Mouse (Mus musculus) liver, embryonic 11.5 days (tissue): Measurements from ENCODE around the gene Defb23. TPM values are rescaled to one million over a fixed set of nuclear protein-coding genes. Genes with fewer than 3 reads are reported as not detected.

Experiments
- ATAC-seq: fragments of 200-750 bp; cut with Nextera tagmentation; replicated peaks from 2 replicates; pipeline ENCODE4 v1.8.0; 2017; ENCODE audit warnings: moderate number of reproducible peaks, mild to moderate bottlenecking, moderate TSS enrichment, moderate library complexity; ENCODE audit not compliant: low FRiP score
- DNase-seq: peaks from one replicate; pipeline ENCODE4 v3.0.0-alpha.2; 2017; ENCODE audit warnings: low spot score
- H3K27ac ChIP-seq: fragments of 300-500 bp; sonication (generic); 2 replicates; pipeline ENCODE4 v1.5.1; 2014; ENCODE audit warnings: mild to moderate bottlenecking, low read depth, low read length, control low read depth
- H3K27me3 ChIP-seq: fragments of 300-500 bp; sonication (generic); replicated peaks from 2 replicates; pipeline ENCODE4 v1.6.1; 2014; ENCODE audit warnings: low read length, mixed read lengths; ENCODE audit not compliant: control insufficient read depth, insufficient read depth
- H3K36me3 ChIP-seq: fragments of 300-500 bp; sonication (generic); 2 replicates; pipeline ENCODE4 v1.6.1; 2014; ENCODE audit warnings: mild to moderate bottlenecking, low read length, moderate library complexity, mixed read lengths; ENCODE audit not compliant: control insufficient read depth, insufficient read depth
- H3K4me1 ChIP-seq: fragments of 300-500 bp; sonication (generic); replicated peaks from 2 replicates; pipeline ENCODE4 v1.6.1; 2014; ENCODE audit warnings: low read length, mixed read lengths; ENCODE audit not compliant: control insufficient read depth, insufficient read depth
- H3K4me2 ChIP-seq: fragments of 300-500 bp; sonication (generic); 2 replicates; pipeline ENCODE4 v1.6.1; 2014; ENCODE audit warnings: mild to moderate bottlenecking, control low read depth, moderate library complexity
- H3K4me3 ChIP-seq: fragments of 300-500 bp; sonication (generic); 2 replicates; pipeline ENCODE4 v1.5.1; 2014; ENCODE audit warnings: low read depth, low read length, control low read depth
- H3K9ac ChIP-seq: fragments of 300-500 bp; sonication (generic); 2 replicates; pipeline ENCODE4 v1.6.1; 2014; ENCODE audit warnings: low read depth, low read length, control low read depth
- H3K9me3 ChIP-seq: fragments of 300-500 bp; sonication (generic); 2 replicates; pipeline ENCODE4 v1.6.1; 2016; ENCODE audit warnings: low read length, inconsistent platforms, mixed read lengths; ENCODE audit not compliant: control insufficient read depth
- WGBS: fragments of 180-500 bp; shearing (Covaris S2); extraction: QIAGEN DNeasy Blood & Tissue Kit; methylation state at CpG from one replicate; pipeline ENCODE4 v1.1.7; 2014; 5-methylcytosine and 5-hydroxymethylcytosine counted together
- polyA plus RNA-seq: library from polyadenylated mRNA; unstranded; fragments of >200 nt; fragmentation: Nextera tagmentation; extraction: Ambion mirVana; gene quantifications from 2 replicates; pipeline ENCODE4 v1.2.1, GENCODE M21; 2014

Defb23 gene
- not detected in 2 replicates for polyA plus RNA-seq

DNA sequence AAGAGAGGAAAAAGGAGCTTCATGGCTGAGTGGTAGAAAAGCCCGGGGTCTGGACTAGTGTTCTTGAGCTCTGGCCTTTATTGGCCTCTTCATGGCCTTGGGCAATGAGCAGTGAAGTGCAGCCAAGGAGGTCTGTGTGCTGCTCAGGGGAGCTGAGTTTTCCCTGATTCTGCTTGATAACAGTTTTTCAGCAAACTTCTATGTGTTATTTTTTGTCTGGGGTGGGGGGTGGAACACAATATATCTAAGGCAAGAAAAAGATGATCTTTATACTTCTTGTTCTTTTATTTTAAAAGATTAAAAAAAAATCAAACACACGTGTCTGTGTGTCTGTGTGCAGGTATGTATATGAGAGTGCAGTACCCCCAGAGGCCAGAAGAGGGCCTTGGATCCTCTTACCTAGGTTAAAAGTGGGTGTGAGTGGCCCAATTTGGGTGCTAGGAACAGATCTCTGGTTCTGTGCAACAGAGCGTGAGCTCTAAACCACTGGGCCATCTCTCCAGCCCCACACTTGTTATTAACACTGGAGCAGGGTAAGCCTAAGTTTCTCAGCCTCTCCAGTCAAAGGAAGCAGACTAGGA lies at the start of gene Defb23:
TSS of gene Defb23 (minus strand) at position 51 of the 581 bp plus-strand sequence.
- H3K4me3 ChIP-seq = no peak within 1 kb of the TSS
- no peak within 1 kb of the TSS for H3K9ac ChIP-seq
- no peaks in the 10 kb centered on the region for H3K4me1 ChIP-seq
- no peak for ATAC-seq
- WGBS = 77% methylated on average over 3 of the region's 3 CpGs
- H3K36me3 ChIP-seq = no peaks in the 10 kb centered on the region
- H3K9me3 ChIP-seq = no peaks in the 10 kb centered on the region
- no peak for DNase-seq
- no peak within 1 kb of the TSS for H3K27ac ChIP-seq
- H3K4me2 ChIP-seq = no peak within 1 kb of the TSS
- H3K27me3 ChIP-seq = no peaks in the 10 kb centered on the region

DNA sequence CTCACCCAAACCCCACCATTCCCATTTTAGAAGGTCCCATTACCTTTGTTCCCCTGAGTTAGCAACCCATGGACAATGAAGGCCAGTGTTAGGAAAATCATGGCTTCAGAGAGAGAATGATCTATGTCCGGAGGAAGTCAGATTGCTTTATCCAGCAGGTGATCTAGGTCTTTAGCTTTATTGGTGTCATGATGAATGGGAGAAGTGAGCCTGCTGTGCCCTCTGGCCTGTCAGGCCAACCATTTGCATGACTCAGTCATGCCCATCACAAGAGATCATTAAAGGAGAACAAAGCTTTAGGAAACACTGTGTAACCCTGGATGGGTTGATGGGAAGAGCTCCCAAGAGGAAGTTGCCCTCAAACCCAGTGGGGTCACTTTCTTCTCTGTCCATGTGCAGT lies 47.2 kb upstream of the Defb23 start, which contains the start of gene Defb26:
TSS of gene Defb26 (minus strand) at position 101 of the 400 bp plus-strand sequence.
- Histone ChIP-seq H3K36me3 (no peaks in the 10 kb centered on the region), H3K4me3 (no peak within 1 kb of the TSS), H3K4me2 (no peak within 1 kb of the TSS), H3K27ac (no peak within 1 kb of the TSS), H3K4me1 (no peaks in the 10 kb centered on the region), H3K9ac (no peak within 1 kb of the TSS), H3K27me3 (no peaks in the 10 kb centered on the region), H3K9me3 (no peaks in the 10 kb centered on the region)
- 81% methylated on average over 1 of the region's 1 CpGs for WGBS
- DNase-seq (no peak), ATAC-seq (no peak)

DNA sequence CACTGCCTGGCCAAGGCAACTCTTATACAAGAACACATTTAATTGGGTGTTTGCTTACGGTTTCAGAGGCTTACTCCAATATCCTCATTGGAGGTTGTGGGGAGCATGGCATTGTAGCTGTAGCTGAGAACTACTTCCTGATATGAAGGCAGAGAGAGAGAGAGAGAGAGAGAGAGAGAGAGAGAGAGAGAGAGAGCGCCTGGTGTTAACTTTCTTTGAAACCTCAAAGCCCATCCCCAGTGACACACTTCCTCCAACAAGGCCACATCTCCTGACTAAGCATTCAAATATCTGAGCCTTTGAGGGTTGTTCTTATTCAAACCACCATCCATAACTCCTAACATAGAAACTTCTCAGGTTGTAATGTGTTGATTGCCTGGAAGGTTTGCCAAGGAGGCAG lies 39.5 kb upstream of the Defb23 start:
- H3K4me3 ChIP-seq = no peak overlapping the region
- no peak overlapping the region for H3K4me2 ChIP-seq
- H3K9me3 ChIP-seq = no peaks in the 10 kb centered on the region
- H3K36me3 ChIP-seq = no peaks in the 10 kb centered on the region
- WGBS = 69% methylated on average over 2 of the region's 2 CpGs
- no peak overlapping the region for H3K27ac ChIP-seq
- no peak overlapping the region for H3K9ac ChIP-seq
- ATAC-seq = no peak
- DNase-seq = no peak
- H3K4me1 ChIP-seq = no peaks in the 10 kb centered on the region
- H3K27me3 ChIP-seq = no peaks in the 10 kb centered on the region

DNA sequence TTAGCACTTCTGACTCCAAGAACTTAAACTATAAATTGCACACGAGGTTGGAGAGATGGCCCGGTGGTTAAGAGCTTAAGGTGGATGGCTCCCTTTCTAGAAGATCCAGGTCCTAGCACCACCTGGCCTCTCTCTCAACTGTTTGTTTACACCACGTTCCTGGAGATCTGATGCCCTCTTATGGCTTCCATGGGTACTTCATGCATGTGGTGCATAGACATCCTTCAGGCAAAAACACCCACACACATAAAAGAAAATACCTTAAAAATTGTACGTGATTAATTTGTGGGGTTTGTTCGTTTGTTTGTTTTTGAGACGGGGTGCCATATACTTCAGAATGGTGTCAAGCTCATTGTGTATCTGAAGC lies 36.4 kb upstream of the Defb23 start:
- 69% methylated on average over 6 of the region's 6 CpGs for WGBS
- Histone ChIP-seq H3K27ac (no peak overlapping the region), H3K9ac (no peak overlapping the region), H3K4me2 (no peak overlapping the region), H3K36me3 (no peaks in the 10 kb centered on the region), H3K4me3 (no peak overlapping the region), H3K4me1 (no peaks in the 10 kb centered on the region), H3K27me3 (no peaks in the 10 kb centered on the region), H3K9me3 (no peaks in the 10 kb centered on the region)
- no peak for ATAC-seq
- no peak for DNase-seq

DNA sequence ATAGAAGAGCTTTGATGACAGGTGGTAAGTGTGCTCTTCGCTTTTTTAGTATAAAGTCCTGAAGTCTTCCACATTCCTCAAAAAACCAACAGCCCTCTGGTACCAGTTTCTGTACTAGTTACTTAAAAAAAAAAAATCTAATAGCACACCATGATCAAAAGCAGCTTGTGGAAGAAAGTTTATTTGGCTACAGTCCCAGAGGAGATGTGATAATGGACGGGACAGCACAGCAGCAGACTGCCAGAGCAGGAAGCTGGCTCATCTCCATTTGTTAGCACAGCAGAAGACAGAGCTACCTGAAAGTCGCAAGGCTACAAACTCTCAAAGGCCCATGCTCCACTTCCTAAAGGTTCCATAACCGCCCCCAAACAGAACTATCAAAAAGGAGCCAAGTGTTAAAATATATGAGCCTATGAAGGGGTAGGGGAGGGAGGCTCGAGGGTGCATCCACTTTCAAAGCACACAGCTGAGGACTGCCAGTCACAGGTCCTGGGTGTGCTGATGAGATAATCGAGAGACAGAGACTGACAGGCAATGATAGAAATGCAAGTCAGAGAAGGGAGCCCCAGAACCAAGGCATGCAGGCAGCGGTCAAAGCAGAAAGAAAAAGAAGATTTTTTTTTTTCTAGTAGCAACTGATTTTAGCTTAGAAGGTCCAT lies 35.9 kb upstream of the Defb23 start:
- DNase-seq (no peak), ATAC-seq (no peak)
- no peaks in the 10 kb centered on the region for H3K27me3 ChIP-seq
- H3K9me3 ChIP-seq = no peaks in the 10 kb centered on the region
- H3K9ac ChIP-seq = no peak overlapping the region
- no peak overlapping the region for H3K4me3 ChIP-seq
- H3K36me3 ChIP-seq = no peaks in the 10 kb centered on the region
- WGBS = 67% methylated on average over 7 of the region's 7 CpGs
- H3K4me1 ChIP-seq = no peaks in the 10 kb centered on the region
- H3K27ac ChIP-seq = no peak overlapping the region
- no peak overlapping the region for H3K4me2 ChIP-seq

DNA sequence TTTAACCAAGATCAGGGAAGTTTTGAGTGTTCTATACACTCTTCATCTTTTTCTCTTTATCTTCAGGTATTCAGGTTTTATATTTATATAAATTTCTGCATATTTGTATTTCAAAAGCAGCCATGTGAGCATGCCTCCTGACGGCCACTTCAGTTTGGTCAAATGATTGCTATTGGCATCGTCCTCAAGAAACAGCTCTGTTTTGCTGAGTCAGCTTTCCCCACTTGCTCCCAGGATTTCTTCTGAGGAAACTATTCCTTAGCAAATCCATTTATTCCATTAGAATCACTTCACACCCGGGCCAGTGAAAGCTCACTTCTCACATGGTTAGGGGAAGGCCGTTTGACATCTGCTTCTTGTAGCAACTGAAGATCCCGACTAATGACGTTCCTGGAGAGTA lies 33.6 kb upstream of the Defb23 start:
- ATAC-seq (no peak), DNase-seq (no peak)
- H3K27me3 ChIP-seq = no peaks in the 10 kb centered on the region
- WGBS = 69% methylated on average over 6 of the region's 6 CpGs
- H3K4me2 ChIP-seq = no peak overlapping the region
- no peak overlapping the region for H3K4me3 ChIP-seq
- no peaks in the 10 kb centered on the region for H3K36me3 ChIP-seq
- no peak overlapping the region for H3K9ac ChIP-seq
- no peak overlapping the region for H3K27ac ChIP-seq
- no peaks in the 10 kb centered on the region for H3K9me3 ChIP-seq
- H3K4me1 ChIP-seq = no peaks in the 10 kb centered on the region

DNA sequence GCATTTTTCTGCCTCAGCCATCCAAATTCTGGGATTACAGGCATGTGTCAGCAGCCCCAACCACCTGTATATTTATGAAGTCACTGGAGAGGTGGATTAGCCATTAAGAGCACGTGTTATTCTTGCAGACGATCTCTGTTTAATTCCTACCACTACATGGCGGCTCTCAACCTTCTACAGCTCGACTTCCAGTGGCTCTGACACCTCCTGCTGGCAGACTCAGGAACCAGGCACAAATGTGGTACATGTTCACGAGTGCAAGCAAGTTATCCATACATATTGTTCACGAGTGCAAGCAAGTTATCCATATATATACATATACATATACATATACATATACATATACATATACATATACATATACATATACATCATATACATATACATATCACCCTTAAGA lies 28.7 kb upstream of the Defb23 start:
- H3K4me1 ChIP-seq = no peaks in the 10 kb centered on the region
- no peaks in the 10 kb centered on the region for H3K36me3 ChIP-seq
- no peaks in the 10 kb centered on the region for H3K9me3 ChIP-seq
- 79% methylated on average over 6 of the region's 6 CpGs for WGBS
- no peak overlapping the region for H3K4me3 ChIP-seq
- H3K9ac ChIP-seq = no peak overlapping the region
- ATAC-seq (no peak), DNase-seq (no peak)
- no peaks in the 10 kb centered on the region for H3K27me3 ChIP-seq
- H3K27ac ChIP-seq = no peak overlapping the region
- H3K4me2 ChIP-seq = no peak overlapping the region

DNA sequence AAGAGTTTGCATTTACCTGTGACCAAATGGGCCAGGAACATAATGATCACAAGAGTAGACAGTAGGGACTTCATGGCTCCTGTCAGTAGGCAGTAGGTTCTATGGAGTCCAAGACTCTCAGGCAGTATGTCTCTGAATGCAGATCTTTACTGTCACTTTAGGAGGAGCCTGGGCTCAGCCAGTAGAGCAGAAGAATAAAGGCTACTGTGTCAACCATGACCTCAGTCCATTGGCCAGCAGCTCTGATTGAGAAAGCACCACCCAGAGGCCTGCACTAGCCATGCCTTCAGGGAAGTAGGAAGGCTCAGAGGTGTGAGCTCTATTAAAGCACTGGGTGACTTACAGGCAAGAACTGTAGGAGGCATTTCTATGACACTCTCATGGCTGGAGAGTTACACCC lies 25.6 kb upstream of the Defb23 start, which contains the start of gene Defb22:
TSS of gene Defb22 (minus strand) at position 101 of the 400 bp plus-strand sequence.
- Histone ChIP-seq H3K27ac (no peak within 1 kb of the TSS), H3K9me3 (no peaks in the 10 kb centered on the region), H3K36me3 (no peaks in the 10 kb centered on the region), H3K27me3 (no peaks in the 10 kb centered on the region), H3K4me3 (no peak within 1 kb of the TSS), H3K9ac (no peak within 1 kb of the TSS), H3K4me2 (no peak within 1 kb of the TSS), H3K4me1 (no peaks in the 10 kb centered on the region)
- DNase-seq (no peak), ATAC-seq (no peak)

DNA sequence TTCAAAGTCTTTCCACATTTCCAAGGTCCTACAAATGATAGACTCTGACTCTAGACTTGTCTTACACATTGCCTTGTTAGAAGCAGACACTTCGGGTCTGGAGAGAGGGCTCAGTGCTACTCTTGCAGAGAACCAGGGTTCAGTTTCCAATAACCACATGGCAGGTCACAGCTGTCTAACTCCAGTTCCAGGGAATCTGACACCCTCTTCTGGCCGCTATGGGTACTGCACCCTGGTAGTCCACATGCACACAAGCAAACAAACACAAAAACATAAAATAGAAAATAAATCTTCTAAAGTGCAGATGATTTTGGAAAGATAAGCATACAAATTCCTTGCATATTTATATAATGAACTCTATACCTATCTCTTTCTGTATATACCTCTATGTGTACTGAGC lies 22.6 kb upstream of the Defb23 start:
- Histone ChIP-seq H3K4me3 (no peak overlapping the region), H3K4me2 (no peak overlapping the region), H3K36me3 (no peaks in the 10 kb centered on the region), H3K27ac (no peak overlapping the region), H3K4me1 (no peaks in the 10 kb centered on the region), H3K9ac (no peak overlapping the region), H3K9me3 (no peaks in the 10 kb centered on the region), H3K27me3 (no peaks in the 10 kb centered on the region)
- no peak for ATAC-seq
- no peak for DNase-seq
- WGBS = 77% methylated on average over 2 of the region's 2 CpGs
